Mouse (Mus musculus) lung, postnatal 14 days (tissue): ENCODE data around the gene Sumo1.

Experiments used
- DNase-seq: peaks from one replicate; pipeline ENCODE4 v3.0.0; 2021

The Sumo1 gene

DNA sequence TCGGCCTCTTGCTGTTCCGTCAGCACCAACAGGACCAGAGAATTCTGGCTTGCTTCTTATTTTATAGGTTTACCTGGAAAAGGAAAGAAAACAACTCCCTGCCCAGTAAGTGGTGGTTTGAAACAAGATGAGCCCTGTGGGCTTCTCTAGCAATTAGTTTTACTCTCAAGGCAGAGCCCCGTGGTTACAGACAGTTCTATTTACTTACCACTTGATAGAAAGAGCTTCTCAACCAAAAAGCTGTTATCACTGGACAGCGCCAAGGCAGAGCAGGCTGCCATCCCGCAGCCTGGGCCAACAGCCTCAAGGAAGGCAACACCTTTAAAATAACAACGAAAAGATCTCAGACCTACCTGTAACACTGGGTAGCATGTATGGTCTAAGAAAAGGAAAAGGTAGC lies 128.4 kb downstream of the Sumo1 start:
- DNase-seq: no peak

DNA sequence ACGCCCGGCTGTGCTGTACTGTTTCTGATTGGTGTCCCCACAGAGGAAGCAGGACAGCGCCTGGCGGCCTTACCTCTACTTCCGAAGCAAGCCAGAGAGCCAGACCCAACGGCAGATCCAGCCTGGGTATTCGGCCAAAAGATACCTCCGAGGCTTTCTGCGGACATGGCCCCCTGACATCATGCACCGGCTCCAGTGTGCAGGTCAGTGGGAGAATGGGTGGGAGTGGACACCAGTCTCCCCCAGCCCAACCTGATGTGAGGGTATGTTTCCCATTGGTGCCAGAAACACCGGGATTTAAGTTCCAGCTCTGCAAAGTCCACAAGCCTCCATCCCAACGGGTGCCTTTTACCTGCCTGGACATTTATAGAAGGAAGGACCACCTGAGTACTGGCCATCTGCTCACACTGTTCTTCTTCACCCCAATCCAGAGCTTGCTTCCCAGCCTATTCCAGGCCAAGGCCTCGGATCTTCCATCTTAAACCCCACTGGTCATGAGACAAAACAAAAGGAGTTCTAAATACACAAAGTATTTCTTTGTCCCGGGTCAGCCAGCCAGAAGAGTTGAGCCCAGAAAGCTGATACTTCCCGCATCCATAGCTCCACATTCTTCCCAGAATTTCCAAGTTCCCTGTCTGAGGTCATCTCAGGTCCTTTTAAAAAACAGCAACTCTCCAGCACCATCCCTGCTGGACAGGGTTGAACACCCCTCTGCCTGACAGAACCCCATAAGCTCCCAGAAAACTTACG lies 129.2 kb downstream of the Sumo1 start:
- no peak for DNase-seq

DNA sequence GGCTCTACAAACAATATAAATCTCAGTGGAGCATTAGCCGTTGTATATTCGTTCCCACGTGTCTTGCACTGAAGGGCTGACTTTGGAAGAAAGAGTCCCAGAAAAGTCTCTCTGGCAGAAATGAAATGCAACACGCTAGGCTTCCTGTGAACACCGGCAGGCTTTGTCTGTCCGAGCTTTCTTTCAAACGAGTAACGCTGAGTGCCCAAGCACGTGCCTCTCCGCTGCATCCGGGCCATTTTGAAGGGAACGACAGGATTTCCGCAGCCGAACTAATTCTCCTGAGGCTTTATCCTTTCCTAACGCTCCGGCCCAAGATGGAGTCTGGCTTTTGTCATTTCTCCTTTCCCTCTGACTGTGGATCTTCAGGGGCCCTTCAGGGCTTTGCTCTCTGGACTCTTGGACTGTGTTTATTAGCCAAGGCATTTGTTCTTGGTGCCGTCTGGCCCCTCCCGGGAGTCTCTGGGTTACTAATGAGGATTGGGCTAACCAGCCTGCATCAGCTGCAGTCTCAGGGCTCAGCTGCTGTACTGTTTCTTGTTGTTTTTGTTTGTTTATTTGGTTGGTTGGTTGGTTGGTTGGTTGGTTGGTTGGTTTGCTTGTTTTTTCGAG lies 130.0 kb downstream of the Sumo1 start:
- DNase-seq: no peak

- no peak for DNase-seq
These were observed 132.3 kb downstream of the Sumo1 start for GRCm38 (mm10) chr1:59538381-59538780.
